29 mouse cellular contexts compared by ENCODE assay signal in genomic region chr5:72950252-72950651, GRCm38 (mm10). TPM values are rescaled to one million over a fixed set of nuclear protein-coding genes. Genes with fewer than 3 reads are reported as not detected.
"Had no signal": no experiment of that assay in that cellular context is flagged by ENCODE, and none has a peak within 500 bp of the region (broad histone marks: within the 10 kb centered on the region; RNA-seq: fewer than 3 reads in every experiment).

No protein-coding gene starts in this region.

- H3K4me1 ChIP-seq: liver, embryonic 15.5 days; lung, embryonic 15.5 days; midbrain, embryonic 10.5 days; midbrain, embryonic 12.5 days; neural tube, embryonic 13.5 days; neural tube, embryonic 15.5 days had no signal

- H3K27ac ChIP-seq: liver, embryonic 15.5 days; lung, embryonic 15.5 days; midbrain, embryonic 10.5 days; midbrain, embryonic 12.5 days; neural tube, embryonic 13.5 days; neural tube, embryonic 15.5 days had no signal

- H3K36me3 ChIP-seq: liver, embryonic 15.5 days; neural tube, embryonic 15.5 days had no signal

- ATAC-seq: liver, postnatal 0 days; lung, postnatal 0 days; midbrain, embryonic 16.5 days had no signal

- DNase-seq: liver, postnatal 0 days; lung, adult 2 months; lung, postnatal 14 days; lung, postnatal 4 days; midbrain, embryonic 14.5 days; retina, postnatal 1 day; right cerebral cortex, adult 18-20 months; right cerebral cortex, postnatal 25 days; right cerebral cortex, postnatal 4 days; spleen, adult 18-20 months; thymus, adult 2 months; thymus, postnatal 25 days; thymus, postnatal 4 days had no signal

- H3K27me3 ChIP-seq: liver, embryonic 15.5 days; lung, embryonic 15.5 days; midbrain, embryonic 12.5 days; neural tube, embryonic 13.5 days; neural tube, embryonic 15.5 days had no signal

- H3K4me3 ChIP-seq: liver, embryonic 15.5 days; lung, embryonic 15.5 days; midbrain, embryonic 10.5 days; midbrain, embryonic 12.5 days; myocyte; neural tube, embryonic 13.5 days; neural tube, embryonic 15.5 days had no signal

- H3K9me3 ChIP-seq: liver, embryonic 15.5 days; lung, embryonic 15.5 days; midbrain, embryonic 10.5 days; midbrain, embryonic 12.5 days; neural tube, embryonic 13.5 days; neural tube, embryonic 15.5 days had no signal

- H3K9ac ChIP-seq: liver, embryonic 15.5 days; liver, postnatal 0 days; lung, embryonic 15.5 days; midbrain, embryonic 12.5 days; neural tube, embryonic 13.5 days; neural tube, embryonic 15.5 days had no signal

RNA-seq across cellular contexts. Expression of gene Gm10135, which starts 24.2 kb away (rescaled TPM):
- polyA plus RNA-seq: liver, embryonic 15.5 days; liver, postnatal 0 days; lung, adult 2 months; lung, embryonic 15.5 days; lung, postnatal 0 days; midbrain, embryonic 10.5 days; midbrain, embryonic 12.5 days; midbrain, embryonic 14.5 days; midbrain, embryonic 16.5 days; myocyte; neural tube, embryonic 11.5 days; neural tube, embryonic 13.5 days; neural tube, embryonic 15.5 days; small intestine, adult 2 months; stomach, embryonic 14.5 days; stomach, embryonic 16.5 days; testis, adult 2 months; thymus, adult 2 months; urinary bladder, adult 2 months had no signal

RNA-seq across cellular contexts. Expression of gene Slc10a4, which starts 56.4 kb away (rescaled TPM):
- total RNA-seq: megakaryocyte-erythroid progenitor cell, adult 5-6 weeks had no signal
- polyA plus RNA-seq: liver, postnatal 0 days had no signal
